Mouse (Mus musculus) kidney, postnatal 4 days (tissue): ENCODE results near the gene Tnik.

Experiments
- DNase-seq, 2 experiments: peaks; one replicate each; pipeline ENCODE4 v3.0.0; 2021; ENCODE audit warnings: mixed read lengths in 2 of 2

Gene Tnik

GRCm38 (mm10) chr3:28265183-28265582, 2.2 kb downstream of the Tnik start:
- peak; percentile 4 to 14 for DNase-seq

GRCm38 (mm10) chr3:28265656-28266055, 2.6 kb downstream of the Tnik start:
- no peak for DNase-seq

GRCm38 (mm10) chr3:28267211-28267610, 4.2 kb downstream of the Tnik start:
- no peak for DNase-seq

- no peak for DNase-seq
These were observed 6.7 kb downstream of the Tnik start for GRCm38 (mm10) chr3:28269716-28270115.

- no peak for DNase-seq
These were observed 8.9 kb downstream of the Tnik start for GRCm38 (mm10) chr3:28271884-28272283.

- no peak for DNase-seq
These were observed 11.7 kb downstream of the Tnik start for GRCm38 (mm10) chr3:28274763-28275162.

- DNase-seq: no peak
These were observed 26.7 kb downstream of the Tnik start for GRCm38 (mm10) chr3:28289693-28290092.

GRCm38 (mm10) chr3:28301378-28301777, 38.4 kb downstream of the Tnik start:
- no peak for DNase-seq

- DNase-seq: no peak
These were observed 40.9 kb downstream of the Tnik start for GRCm38 (mm10) chr3:28303915-28304314.

DNA sequence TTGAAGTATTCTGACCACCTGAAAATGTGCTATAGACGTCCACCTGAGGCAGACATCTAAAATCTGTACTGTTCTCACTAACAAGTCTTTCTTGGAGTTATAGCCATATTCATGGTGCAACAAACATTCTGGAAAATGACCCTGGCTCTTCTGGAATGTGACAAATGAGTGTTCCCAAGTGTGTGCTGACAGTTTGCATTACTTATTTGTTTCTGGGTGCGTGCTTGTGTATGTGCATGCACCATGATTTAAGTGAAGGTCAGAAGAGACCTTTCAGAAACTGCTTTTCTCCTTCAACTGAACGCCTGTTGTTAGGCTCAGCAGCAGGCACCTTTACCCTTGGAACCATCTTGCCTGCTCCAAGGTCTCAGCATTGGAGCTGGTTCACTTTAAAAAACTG, 43.8 kb downstream of the Tnik start:
- no peak for DNase-seq

- DNase-seq: no peak
These were observed 51.4 kb downstream of the Tnik start for GRCm38 (mm10) chr3:28314438-28314837.

GRCm38 (mm10) chr3:28317339-28317738, 54.3 kb downstream of the Tnik start:
- DNase-seq: no peak

GRCm38 (mm10) chr3:28321635-28322034, 58.6 kb downstream of the Tnik start:
- no peak for DNase-seq

DNA sequence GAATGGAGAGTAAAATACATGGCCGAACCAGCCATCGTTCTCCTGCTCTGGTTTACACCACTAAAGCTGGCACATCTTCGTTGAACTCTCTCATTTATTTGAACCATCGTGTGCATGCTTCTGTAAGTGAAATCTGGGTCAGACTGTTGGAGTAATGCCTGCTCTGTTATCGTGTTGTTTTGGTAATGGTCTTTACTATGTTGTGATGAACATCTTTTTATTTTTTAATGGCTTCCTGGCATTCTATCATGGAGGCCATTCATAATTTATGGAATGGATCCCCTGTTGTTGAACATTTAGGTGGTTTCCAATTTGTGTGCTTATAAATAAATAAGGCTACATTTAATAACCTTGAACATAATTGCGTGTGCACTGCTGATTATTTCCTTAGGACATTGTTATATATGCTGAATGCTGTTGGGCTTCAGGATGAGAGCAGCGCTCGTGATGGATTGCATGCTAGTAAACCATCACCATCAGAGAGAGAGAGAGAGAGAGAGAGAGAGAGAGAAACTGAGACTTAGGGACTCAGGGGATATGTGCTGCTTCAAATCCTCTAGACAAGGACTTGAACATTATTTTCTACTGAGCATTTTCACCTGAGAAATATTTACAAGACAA, 62.7 kb downstream of the Tnik start:
- DNase-seq: no peak

- no peak for DNase-seq
These were observed 69.3 kb downstream of the Tnik start for GRCm38 (mm10) chr3:28332316-28332715.

DNA sequence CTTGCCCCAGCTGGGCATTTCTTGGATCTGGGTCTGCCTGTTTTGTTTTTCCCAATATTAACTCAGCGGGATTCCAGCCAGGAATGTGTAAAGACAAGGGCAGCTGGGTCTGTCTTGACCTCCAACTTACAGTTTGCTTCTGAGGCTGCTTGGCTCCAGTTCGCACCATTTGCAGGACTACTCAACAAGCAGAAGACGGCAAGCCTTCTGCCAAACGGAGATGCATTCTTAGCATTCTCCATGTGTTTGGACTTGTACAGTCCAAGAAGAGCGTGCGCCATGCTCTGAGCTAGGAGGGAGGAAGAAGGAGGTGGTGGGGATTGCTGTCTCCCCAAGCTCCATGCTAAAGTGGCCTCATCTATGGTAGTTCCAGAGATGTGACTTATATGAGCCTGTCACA, 70.9 kb downstream of the Tnik start:
- peak; percentile 10 to 15 for DNase-seq

- no peak for DNase-seq
These were observed 71.5 kb downstream of the Tnik start for GRCm38 (mm10) chr3:28334547-28334946.

DNA sequence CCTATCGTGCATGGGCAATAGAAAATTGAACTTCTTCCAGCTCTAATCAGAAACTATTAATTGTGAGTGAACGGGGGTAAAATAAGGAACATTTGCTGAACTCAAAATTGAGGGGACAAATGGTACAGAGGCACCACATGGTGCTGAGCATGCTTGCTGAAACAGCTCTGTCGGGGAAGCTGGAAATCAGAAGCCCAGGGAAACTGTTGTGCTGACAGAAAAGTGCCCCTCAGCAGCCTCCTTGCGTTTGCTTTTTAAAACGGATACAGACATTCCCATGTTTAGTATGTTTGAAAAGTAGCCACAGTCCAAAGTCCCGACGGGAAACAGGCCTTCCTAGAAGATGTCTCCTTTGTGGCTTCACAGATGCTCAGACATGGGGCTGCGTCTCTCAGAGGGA, 77.1 kb downstream of the Tnik start:
- no peak for DNase-seq

GRCm38 (mm10) chr3:28343204-28343603, 80.2 kb downstream of the Tnik start:
- no peak for DNase-seq

- no peak for DNase-seq
These were observed 80.6 kb downstream of the Tnik start for GRCm38 (mm10) chr3:28343661-28344060.

GRCm38 (mm10) chr3:28345446-28345845, 82.4 kb downstream of the Tnik start:
- no peak for DNase-seq

GRCm38 (mm10) chr3:28345961-28346360, 82.9 kb downstream of the Tnik start:
- no peak for DNase-seq

GRCm38 (mm10) chr3:28346476-28346875, 83.5 kb downstream of the Tnik start:
- DNase-seq: no peak

GRCm38 (mm10) chr3:28348746-28349145, 85.7 kb downstream of the Tnik start:
- DNase-seq: no peak

- DNase-seq: no peak
These were observed 87.3 kb downstream of the Tnik start for GRCm38 (mm10) chr3:28350147-28350801.
